In the genomic region with DNA sequence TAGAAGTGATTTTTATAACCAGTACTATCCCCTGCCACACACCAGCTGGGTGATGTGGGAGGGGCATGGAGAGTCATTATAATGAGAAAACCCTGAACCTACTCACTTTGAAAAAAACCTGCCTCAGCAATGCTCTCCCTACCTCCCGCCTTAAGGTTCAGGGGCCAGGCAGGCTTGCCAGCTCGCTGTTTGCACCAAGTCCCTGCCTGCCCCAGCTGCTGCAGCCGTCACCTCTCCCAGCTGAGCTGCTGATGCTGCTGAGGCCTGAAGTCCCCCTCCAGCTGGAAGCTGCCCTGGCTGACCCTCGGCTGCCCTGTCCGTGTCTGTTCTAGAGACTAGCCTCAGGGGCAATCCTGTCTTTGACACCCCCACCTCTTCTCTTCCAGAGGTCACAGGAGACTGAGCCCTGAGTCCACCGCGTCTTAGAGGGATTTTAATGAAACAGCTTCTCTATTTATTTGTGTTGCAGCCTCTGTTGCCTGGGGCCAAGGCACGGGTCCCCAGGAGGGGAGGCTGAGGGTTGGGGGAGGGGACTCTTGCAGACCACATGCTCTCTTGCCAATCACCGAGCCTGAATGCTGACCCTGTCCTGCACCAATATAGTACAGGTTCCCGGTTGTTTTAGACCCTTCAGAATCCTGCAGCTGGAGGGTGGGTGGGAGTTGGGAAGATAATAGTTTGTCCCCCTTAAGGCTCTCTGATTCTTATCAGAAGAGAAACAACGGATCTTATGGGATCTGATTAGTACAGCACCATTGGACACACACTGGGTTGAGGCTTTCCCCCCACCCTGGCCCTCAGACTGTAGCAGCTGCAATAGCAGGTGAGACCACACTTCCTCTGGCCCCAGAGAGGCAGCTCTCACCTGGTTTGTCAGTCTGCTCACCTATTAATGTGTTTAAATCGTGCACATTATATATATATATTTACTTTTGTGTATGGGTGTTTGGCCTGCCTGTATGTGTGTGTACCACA, we compare ENCODE assay signal across 8 mouse cellular contexts.
A peak's percentile ranks its signal among the peaks of the same experiment; 100 is the strongest.
DNase-seq lines count a peak whose midpoint lies in the region; ATAC-seq and TF ChIP-seq lines count a peak whose summit lies in the region.

No protein-coding gene starts in this region.

- DNase-seq in cerebellum, postnatal 10 days, result peak; percentile 45
- DNase-seq in cerebellum, adult 2 months, result no peak
- peak; percentile 75 for DNase-seq in mesoderm, embryonic 11.5 days (ENCODE audit: low read depth, low spot score)
- no peak for DNase-seq in thymus, postnatal 25 days
- DNase-seq in cerebellum, adult 11-12 months, result no peak
- DNase-seq in right cerebral cortex, postnatal 36 days (ENCODE audit: low spot score in 2 of 2), result no peak

- no peak overlapping the region for H3K9ac ChIP-seq in hindbrain, embryonic 12.5 days

- H3K36me3 ChIP-seq in hindbrain, embryonic 12.5 days, result no peaks in the 10 kb centered on the region

- no peaks in the 10 kb centered on the region for H3K27me3 ChIP-seq in cerebellum, adult 2 months (ENCODE audit: control insufficient read depth, insufficient read depth, low read length)
- no peaks in the 10 kb centered on the region for H3K27me3 ChIP-seq in hindbrain, embryonic 12.5 days

- no peak for TF ChIP-seq POLR2A in cerebellum, adult 2 months (IDR thresholded peaks at IDR 0.05; ENCODE audit: borderline replicate concordance, insufficient read depth, low read length)
- TF ChIP-seq POLR2A in embryonic fibroblast, embryonic 13.5 days (IDR thresholded peaks at IDR 0.05; ENCODE audit: low read depth, low read length), result no peak

- peak; percentile 90 for ATAC-seq in hindbrain, embryonic 12.5 days (ENCODE audit: low FRiP score)

- TF ChIP-seq CTCF in cerebellum, adult 2 months (IDR thresholded peaks at IDR 0.05; ENCODE audit: borderline replicate concordance, insufficient read depth, low read depth, low read length), result no peak
- TF ChIP-seq CTCF in embryonic fibroblast, embryonic 13.5 days (IDR thresholded peaks at IDR 0.05; ENCODE audit: borderline replicate concordance, insufficient read depth, low read length), result no peak

- WGBS in cerebellum, adult 2 months, result 60% methylated on average over 12 of the region's 12 CpGs
- 9% methylated on average over 12 of the region's 12 CpGs for WGBS in hindbrain, embryonic 12.5 days

- no peak overlapping the region for H3K27ac ChIP-seq in cerebellum, adult 2 months (ENCODE audit: insufficient read depth, low read length)
- 0 out of 2 replicates have a peak overlapping the region, but pooled peaks have one; percentile 22 for H3K27ac ChIP-seq in embryonic fibroblast, embryonic 13.5 days (ENCODE audit: insufficient read depth, low read length)
- H3K27ac ChIP-seq in hindbrain, embryonic 12.5 days, result peak overlapping the region; percentile 84

- peak overlapping the region; percentile 32 for H3K4me2 ChIP-seq in hindbrain, embryonic 12.5 days (replicated peaks)

- no peaks in the 10 kb centered on the region for H3K9me3 ChIP-seq in hindbrain, embryonic 12.5 days (replicated peaks)

- no peak overlapping the region for H3K4me3 ChIP-seq in cerebellum, adult 2 months (replicated peaks; ENCODE audit: insufficient read depth, low read depth, low read length)
- H3K4me3 ChIP-seq in embryonic fibroblast, embryonic 13.5 days (ENCODE audit: insufficient read depth, low read length), result no peak overlapping the region
- no peak overlapping the region for H3K4me3 ChIP-seq in hindbrain, embryonic 12.5 days

- peaks cover 15% of the 10 kb centered on the region for H3K4me1 ChIP-seq in cerebellum, adult 2 months (ENCODE audit: control insufficient read depth, insufficient read depth, low read length)
- peaks cover 15% of the 10 kb centered on the region for H3K4me1 ChIP-seq in embryonic fibroblast, embryonic 13.5 days (ENCODE audit: control insufficient read depth, insufficient read depth, low read length)
- peaks cover 37% of the 10 kb centered on the region for H3K4me1 ChIP-seq in hindbrain, embryonic 12.5 days

Comparison
In these comparisons a context has a peak if more than half of its experiments do, and no peak if none do; other contexts are left out.
1. DNase-seq: peak in cerebellum, postnatal 10 days (2 of 2) and mesoderm, embryonic 11.5 days (single experiment); none in cerebellum, adult 2 months (0 of 2), thymus, postnatal 25 days (single experiment), cerebellum, adult 11-12 months (single experiment) and right cerebral cortex, postnatal 36 days (0 of 2).